Mouse (Mus musculus) midbrain, postnatal 0 days (tissue): ENCODE data around the gene Zfp981. TPM values are rescaled to one million over a fixed set of nuclear protein-coding genes. Genes with fewer than 3 reads are reported as not detected.
"Not testable (repeated sequence)": the region's sequence is repeated elsewhere in the genome, so short reads cannot be mapped to it uniquely, and the experiment has no call there.

Source experiments
- ATAC-seq: fragments of 200-750 bp; cut with Nextera tagmentation; 2 replicates; pipeline ENCODE4 v1.8.0; 2017; ENCODE audit warnings: moderate number of reproducible peaks, mild to moderate bottlenecking, moderate TSS enrichment, moderate library complexity; ENCODE audit not compliant: low FRiP score
- DNase-seq: peaks from one replicate; pipeline ENCODE4 v3.0.0-alpha.2; 2015; ENCODE audit warnings: low spot score
- H3K27ac ChIP-seq: fragments of 300-500 bp; sonication (generic); 2 replicates; pipeline ENCODE4 v1.5.1; 2014; ENCODE audit warnings: low read depth, mild to moderate bottlenecking, low read length, mixed read lengths
- H3K27me3 ChIP-seq: fragments of 300-500 bp; sonication (generic); 2 replicates; pipeline ENCODE4 v1.6.1; 2014; ENCODE audit warnings: low read length, control low read depth, mixed read lengths; ENCODE audit not compliant: insufficient read depth
- H3K36me3 ChIP-seq: fragments of 300-500 bp; sonication (generic); 2 replicates; pipeline ENCODE4 v1.6.1; 2014; ENCODE audit warnings: low read length, control low read depth, mixed read lengths; ENCODE audit not compliant: insufficient read depth
- H3K4me1 ChIP-seq: fragments of 300-500 bp; sonication (generic); 2 replicates; pipeline ENCODE4 v1.6.1; 2014; ENCODE audit warnings: mild to moderate bottlenecking, control low read depth, antibody characterized with exemption, low read length, mixed read lengths; ENCODE audit not compliant: insufficient read depth
- H3K4me2 ChIP-seq: fragments of 300-500 bp; sonication (generic); 2 replicates; pipeline ENCODE4 v1.6.1; 2014; ENCODE audit warnings: low read depth, mild to moderate bottlenecking, low read length, mixed read lengths; ENCODE audit not compliant: poor library complexity, severe bottlenecking
- H3K4me3 ChIP-seq: fragments of 300-500 bp; sonication (generic); 2 replicates; pipeline ENCODE4 v1.5.1; 2014; ENCODE audit warnings: low read depth, mild to moderate bottlenecking, low read length, moderate library complexity
- H3K9ac ChIP-seq: fragments of 300-500 bp; sonication (generic); replicated peaks from 2 replicates; pipeline ENCODE4 v1.6.1; 2014; ENCODE audit warnings: mild to moderate bottlenecking, low read length, moderate library complexity, mixed read lengths; ENCODE audit not compliant: poor library complexity, severe bottlenecking
- H3K9me3 ChIP-seq: fragments of 300-500 bp; sonication (generic); 2 replicates; pipeline ENCODE4 v1.6.1; 2016; ENCODE audit warnings: low read length, control low read depth
- WGBS: fragments of 180-500 bp; shearing (Covaris S2); extraction: QIAGEN DNeasy Blood & Tissue Kit; methylation state at CpG from one replicate; pipeline ENCODE4 v1.1.7; 2014; 5-methylcytosine and 5-hydroxymethylcytosine counted together
- polyA plus RNA-seq: library from polyadenylated mRNA; unstranded; fragments of >200 nt; fragmentation: Nextera tagmentation; extraction: Ambion mirVana; gene quantifications from 2 replicates; pipeline ENCODE4 v1.2.1, GENCODE M21; 2015
- total RNA-seq: library from RNA; depleted of rRNA; stranded (reverse); fragments of >200 nt; gene quantifications from 2 replicates; pipeline ENCODE4 v1.2.3, GENCODE M21; 2014

The Zfp981 gene
- total and polyA plus RNA-seq, 2 experiments from 2014 or later: 0.10 to 0.11 TPM

DNA sequence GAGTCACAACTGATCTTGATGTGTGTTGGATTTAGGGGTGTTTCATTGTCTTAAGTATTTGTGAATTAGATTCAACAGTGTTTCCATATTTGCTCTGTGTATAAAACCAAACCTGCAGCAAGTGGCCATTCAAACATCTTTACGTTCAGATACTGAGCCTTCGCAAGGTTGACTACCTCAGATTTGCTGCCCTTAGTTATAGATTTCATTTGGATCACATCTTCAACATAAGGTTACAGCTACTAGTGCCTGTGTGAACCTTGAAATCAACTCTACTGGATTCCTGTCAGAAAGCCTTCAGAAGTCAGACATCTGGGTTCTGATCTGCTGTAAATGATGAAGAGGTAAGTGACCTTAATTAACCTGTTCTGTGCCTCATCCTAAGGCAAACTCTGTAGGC, 25.6 kb upstream of the Zfp981 start:
- WGBS: 98% methylated on average over 2 of the region's 2 CpGs

DNA sequence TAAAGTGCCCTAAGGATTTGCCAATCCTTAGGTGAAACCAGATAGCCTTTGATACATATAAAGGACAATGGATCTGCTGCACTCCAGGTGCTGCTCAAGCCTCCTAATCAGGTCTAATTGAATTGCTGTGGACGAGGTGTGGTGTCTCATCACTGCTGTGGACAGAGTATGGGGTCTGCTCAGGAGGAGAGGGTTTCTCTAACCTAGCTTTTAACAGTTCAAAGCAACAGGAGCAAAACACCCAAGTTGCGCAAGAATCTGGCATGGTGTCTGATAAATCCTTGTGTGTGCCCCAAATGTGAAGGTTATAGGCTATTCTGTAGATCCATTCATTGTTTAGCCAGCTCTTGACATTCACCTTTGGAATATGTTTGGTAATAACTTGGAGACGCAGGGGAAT, 24.9 kb upstream of the Zfp981 start:
- H3K4me3 ChIP-seq, H3K4me1 ChIP-seq, DNase-seq, H3K27ac ChIP-seq, H3K36me3 ChIP-seq, H3K27me3 ChIP-seq, H3K9ac ChIP-seq, ATAC-seq, H3K4me2 ChIP-seq: not testable (repeated sequence)
- 76% methylated on average over 3 of the region's 3 CpGs for WGBS
- H3K9me3 ChIP-seq: peaks cover 45% of the 10 kb centered on the region

More for the DNA sequence above, 25.6 kb upstream of the Zfp981 start:
- not testable (repeated sequence) for H3K27ac ChIP-seq, ATAC-seq, H3K4me3 ChIP-seq, H3K36me3 ChIP-seq, H3K27me3 ChIP-seq, DNase-seq, H3K9ac ChIP-seq, H3K4me2 ChIP-seq, H3K4me1 ChIP-seq
- peaks cover 41% of the 10 kb centered on the region for H3K9me3 ChIP-seq

GRCm38 (mm10) chr4:146480376-146481096, 21.3 kb upstream of the Zfp981 start:
- H3K27me3 ChIP-seq, H3K27ac ChIP-seq, H3K4me2 ChIP-seq, H3K9ac ChIP-seq, H3K36me3 ChIP-seq, H3K4me3 ChIP-seq, H3K4me1 ChIP-seq, DNase-seq: not testable (repeated sequence)
- WGBS: 64% methylated on average over 6 of the region's 6 CpGs
- ATAC-seq: peak; percentile 42; the same call in 1 of the 2 replicates
- H3K9me3 ChIP-seq: peaks cover 71% of the 10 kb centered on the region

DNA sequence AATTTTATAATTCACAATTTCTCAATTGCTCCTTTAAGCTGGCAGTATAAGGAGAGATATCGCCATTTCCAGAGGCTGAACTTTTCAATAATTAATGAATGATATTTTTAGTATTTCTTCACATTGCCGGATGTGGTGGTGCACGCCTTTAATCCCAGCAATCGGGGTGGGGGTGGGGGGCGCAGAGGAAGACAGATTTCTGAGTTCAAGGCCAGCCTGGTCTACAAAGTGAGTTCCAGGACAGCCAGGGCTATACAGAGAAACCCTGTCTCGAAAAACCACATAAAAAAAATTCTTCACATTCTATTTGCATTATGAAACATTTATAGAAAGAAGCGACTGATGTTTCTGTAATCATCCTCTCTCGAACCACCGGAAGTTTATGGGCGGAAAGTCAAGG, 19.3 kb upstream of the Zfp981 start:
- WGBS: 84% methylated on average over 10 of the region's 10 CpGs
- not testable (repeated sequence) for H3K4me3 ChIP-seq, H3K4me1 ChIP-seq, H3K27ac ChIP-seq, DNase-seq, H3K4me2 ChIP-seq, H3K27me3 ChIP-seq, H3K9ac ChIP-seq, ATAC-seq, H3K36me3 ChIP-seq
- H3K9me3 ChIP-seq: peaks cover 64% of the 10 kb centered on the region

GRCm38 (mm10) chr4:146483571-146484280, 18.1 kb upstream of the Zfp981 start:
- not testable (repeated sequence) for DNase-seq, H3K27me3 ChIP-seq, H3K27ac ChIP-seq, H3K4me3 ChIP-seq, H3K36me3 ChIP-seq, H3K4me1 ChIP-seq, H3K4me2 ChIP-seq, H3K9ac ChIP-seq
- ATAC-seq: peak; percentile 42; the same call in 1 of the 2 replicates
- H3K9me3 ChIP-seq: peaks cover 58% of the 10 kb centered on the region
- 73% methylated on average over 13 of the region's 13 CpGs for WGBS

- peaks cover 63% of the 10 kb centered on the region for H3K9me3 ChIP-seq
- not testable (repeated sequence) for DNase-seq, H3K4me1 ChIP-seq, H3K4me2 ChIP-seq, H3K27ac ChIP-seq, H3K36me3 ChIP-seq, H3K4me3 ChIP-seq, ATAC-seq, H3K9ac ChIP-seq, H3K27me3 ChIP-seq
These were observed 17.2 kb upstream of the Zfp981 start for GRCm38 (mm10) chr4:146484676-146485075.

GRCm38 (mm10) chr4:146485183-146485939, 16.5 kb upstream of the Zfp981 start:
- H3K9me3 ChIP-seq: peaks cover 61% of the 10 kb centered on the region
- not testable (repeated sequence) for H3K27ac ChIP-seq, H3K36me3 ChIP-seq, H3K9ac ChIP-seq, H3K4me3 ChIP-seq, H3K4me1 ChIP-seq, DNase-seq, ATAC-seq, H3K4me2 ChIP-seq, H3K27me3 ChIP-seq
- 71% methylated on average over 6 of the region's 6 CpGs for WGBS

GRCm38 (mm10) chr4:146486753-146487152, 15.1 kb upstream of the Zfp981 start:
- H3K27ac ChIP-seq, H3K4me1 ChIP-seq, H3K4me2 ChIP-seq, DNase-seq, H3K36me3 ChIP-seq, H3K4me3 ChIP-seq, H3K27me3 ChIP-seq, H3K9ac ChIP-seq: not testable (repeated sequence)
- peaks cover 58% of the 10 kb centered on the region for H3K9me3 ChIP-seq
- WGBS: 60% methylated on average over 1 of the region's 1 CpGs
- peak; percentile 21; the same call in 1 of the 2 replicates for ATAC-seq
